Mouse (Mus musculus) ES-CJ7 (cell line): ENCODE data around the gene Txndc5.

Experiments
- DNase-seq: peaks from one replicate; pipeline ENCODE4 v3.0.0; 2011; ENCODE audit warnings: low read depth, low spot score

The Txndc5 gene

DNA sequence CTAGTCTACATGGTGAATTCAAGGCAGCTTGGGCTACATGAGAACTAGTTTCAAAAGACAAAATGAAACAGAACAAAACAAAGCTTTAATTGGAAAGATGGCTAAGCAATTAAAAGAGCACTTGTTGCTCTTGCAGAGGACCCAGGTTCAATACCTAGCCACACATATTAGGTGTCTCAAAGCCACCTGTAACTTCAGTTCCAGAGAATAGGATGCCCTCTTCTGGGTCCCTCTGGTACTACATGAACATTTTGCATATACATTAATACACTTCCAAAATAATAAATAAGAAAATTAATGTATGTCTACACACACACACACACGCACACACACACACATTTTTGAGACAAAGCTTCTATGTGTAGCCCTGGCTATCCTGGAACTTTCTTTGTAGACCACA is 65.2 kb downstream of the Txndc5 start:
- DNase-seq = no peak

DNA sequence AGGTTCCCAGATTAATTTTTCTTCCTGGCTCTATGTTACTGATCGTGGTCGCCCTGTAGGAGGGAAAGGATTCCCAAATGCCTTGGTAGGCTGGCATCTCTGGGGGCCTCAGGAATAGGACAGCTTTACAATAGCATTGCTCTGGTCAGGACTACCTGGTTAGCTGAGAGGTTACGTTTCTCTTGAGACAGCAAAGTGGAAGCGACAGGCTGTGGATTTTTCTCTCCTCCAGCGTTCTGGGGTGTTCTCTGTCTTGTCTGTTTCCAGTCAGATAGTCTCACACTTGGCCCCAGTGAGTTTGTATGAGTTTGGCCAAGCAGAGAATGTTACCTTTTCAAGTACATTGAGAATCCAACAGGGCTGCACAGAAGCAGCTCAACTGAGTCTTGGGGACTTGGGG is 77.2 kb downstream of the Txndc5 start:
- DNase-seq = no peak
